Mouse (Mus musculus) hindbrain, embryonic 13.5 days (tissue): ENCODE results near the gene 2510009E07Rik. TPM values are rescaled to one million over a fixed set of nuclear protein-coding genes. Genes with fewer than 3 reads are reported as not detected.

ENCODE experiments used
- ATAC-seq: fragments of 200-750 bp; cut with Nextera tagmentation; 2 replicates; pipeline ENCODE4 v1.8.0; 2017; ENCODE audit warnings: moderate TSS enrichment; ENCODE audit not compliant: low FRiP score
- H3K27ac ChIP-seq: fragments of 300-500 bp; sonication (generic); 2 replicates; pipeline ENCODE4 v1.5.1; 2015; ENCODE audit warnings: inconsistent platforms, mild to moderate bottlenecking, moderate library complexity
- H3K27me3 ChIP-seq: fragments of 300-500 bp; sonication (generic); 2 replicates; pipeline ENCODE4 v1.6.1; 2015; ENCODE audit warnings: mild to moderate bottlenecking, inconsistent platforms
- H3K36me3 ChIP-seq: fragments of 300-500 bp; sonication (generic); 2 replicates; pipeline ENCODE4 v1.6.1; 2015; ENCODE audit warnings: mild to moderate bottlenecking, inconsistent platforms
- H3K4me1 ChIP-seq: fragments of 300-500 bp; sonication (generic); replicated peaks from 2 replicates; pipeline ENCODE4 v1.6.1; 2015; ENCODE audit warnings: inconsistent platforms
- H3K4me2 ChIP-seq: fragments of 300-500 bp; sonication (generic); 2 replicates; pipeline ENCODE4 v1.6.1; 2015; ENCODE audit warnings: inconsistent platforms, mild to moderate bottlenecking, moderate library complexity
- H3K4me3 ChIP-seq: fragments of 300-500 bp; sonication (generic); 2 replicates; pipeline ENCODE4 v1.5.1; 2015; ENCODE audit warnings: mild to moderate bottlenecking, inconsistent platforms
- H3K9ac ChIP-seq: fragments of 300-500 bp; sonication (generic); 2 replicates; pipeline ENCODE4 v1.6.1; 2015; ENCODE audit warnings: mild to moderate bottlenecking, inconsistent platforms
- H3K9me3 ChIP-seq: fragments of 300-500 bp; sonication (generic); 2 replicates; pipeline ENCODE4 v1.6.1; 2016; ENCODE audit warnings: inconsistent platforms
- WGBS: fragments of 180-500 bp; shearing (Covaris S2); methylation state at CpG from one replicate; pipeline ENCODE4 v1.1.7; 2015; 5-methylcytosine and 5-hydroxymethylcytosine counted together
- polyA plus RNA-seq: library from polyadenylated mRNA; unstranded; fragments of >200 nt; fragmentation: Nextera tagmentation; extraction: Ambion mirVana; gene quantifications from 2 replicates; pipeline ENCODE4 v1.2.1, GENCODE M21; 2015

Gene 2510009E07Rik
- polyA plus RNA-seq, 1 experiment from 2014 or later: 46.1 TPM

- H3K27ac ChIP-seq: no peak overlapping the region
- no peaks in the 10 kb centered on the region for H3K27me3 ChIP-seq
- WGBS: 79% methylated on average over 4 of the region's 4 CpGs
- no peaks in the 10 kb centered on the region for H3K4me1 ChIP-seq
- 0 out of 2 replicates have a peak, but pooled peaks cover 3% of the 10 kb centered on the region for H3K9me3 ChIP-seq
- H3K9ac ChIP-seq: no peak overlapping the region
- H3K4me3 ChIP-seq: no peak overlapping the region
- peaks cover 11% of the 10 kb centered on the region for H3K36me3 ChIP-seq
- ATAC-seq: no peak
- no peak overlapping the region for H3K4me2 ChIP-seq
Measured at GRCm38 (mm10) chr16:21671878-21672277, 22.6 kb downstream of the 2510009E07Rik start.

- WGBS: 17% methylated on average over 4 of the region's 4 CpGs
- Histone ChIP-seq H3K9me3 (0 out of 2 replicates have a peak, but pooled peaks cover 3% of the 10 kb centered on the region), H3K9ac (peak overlapping the region; percentile 53; the same call in 1 of the 2 replicates), H3K27me3 (no peaks in the 10 kb centered on the region), H3K27ac (peak overlapping the region; percentile 71), H3K4me2 (peak overlapping the region; percentile 6; the same call in 1 of the 2 replicates), H3K4me1 (peaks cover 28% of the 10 kb centered on the region), H3K36me3 (0 out of 2 replicates have a peak, but pooled peaks cover 4% of the 10 kb centered on the region), H3K4me3 (no peak overlapping the region)
- 0 out of 2 replicates have a peak, but pooled peaks have one; percentile 57 for ATAC-seq
Measured at GRCm38 (mm10) chr16:21665423-21665986, 29.0 kb downstream of the 2510009E07Rik start.

DNA sequence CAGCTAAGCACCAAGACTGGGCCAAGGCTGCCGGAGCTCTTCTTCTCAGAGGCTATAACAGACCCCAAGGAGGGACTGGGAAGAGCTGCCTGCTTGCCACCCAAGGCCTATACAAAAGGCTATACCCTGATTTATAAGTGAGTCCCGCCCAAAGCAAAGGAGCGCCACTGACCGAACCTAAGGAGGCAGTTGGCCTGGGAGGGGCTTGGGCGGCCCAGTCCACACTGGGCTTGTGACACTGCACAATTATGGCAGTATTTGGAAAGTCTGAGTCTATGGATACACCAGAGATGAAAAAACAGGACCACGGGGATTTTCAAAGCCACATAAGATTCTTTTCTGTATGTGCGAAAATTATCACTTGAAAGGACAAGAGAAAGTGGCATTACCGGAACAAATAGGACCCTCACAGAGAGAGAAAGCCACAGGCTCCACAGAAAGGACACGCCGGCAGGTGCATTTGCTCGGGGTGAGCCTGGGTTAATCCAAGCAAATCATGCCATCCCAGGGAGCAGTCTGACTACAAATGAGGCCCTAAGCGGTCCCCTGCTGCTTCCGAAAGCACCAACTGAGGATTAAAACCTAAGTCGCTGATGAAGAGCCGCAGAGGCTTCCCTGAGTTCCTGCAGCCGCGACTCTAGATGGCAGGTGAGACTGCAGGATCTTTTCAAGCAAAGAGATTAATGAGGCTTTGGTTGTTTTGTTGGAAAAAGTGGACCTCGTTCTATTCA lies 29.7 kb downstream of the 2510009E07Rik start:
- H3K4me3 ChIP-seq: peak overlapping the region; percentile 14; the same call in 1 of the 2 replicates

DNA sequence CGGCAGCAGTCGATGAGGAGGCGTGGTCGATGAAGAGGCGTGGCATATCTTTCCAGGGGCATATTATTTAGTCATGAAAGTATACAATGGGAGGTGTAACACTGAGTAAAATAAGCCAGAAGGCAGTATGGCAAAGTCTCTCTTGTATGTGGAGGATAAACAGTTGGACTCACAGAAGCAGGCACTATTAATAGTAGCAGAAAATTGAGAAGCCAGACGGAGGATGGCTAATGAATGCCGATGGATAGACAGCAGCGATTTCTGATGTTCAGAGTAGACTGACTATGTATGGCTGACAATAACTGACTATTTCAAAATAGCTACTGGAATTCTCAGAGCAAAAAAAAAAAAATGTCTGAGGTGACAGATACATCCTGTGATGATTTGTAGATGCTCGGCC lies 38.5 kb downstream of the 2510009E07Rik start:
- peaks cover 41% of the 10 kb centered on the region for H3K36me3 ChIP-seq
- no peak overlapping the region for H3K4me3 ChIP-seq
- no peaks in the 10 kb centered on the region for H3K9me3 ChIP-seq
- H3K27ac ChIP-seq: peak overlapping the region; percentile 83
- H3K9ac ChIP-seq: no peak overlapping the region
- peaks cover 24% of the 10 kb centered on the region for H3K4me1 ChIP-seq
- WGBS: 86% methylated on average over 9 of the region's 9 CpGs
- H3K4me2 ChIP-seq: no peak overlapping the region
- H3K27me3 ChIP-seq: no peaks in the 10 kb centered on the region
- ATAC-seq: no peak

More for the DNA sequence above, 29.7 kb downstream of the 2510009E07Rik start:
- Histone ChIP-seq H3K36me3 (peaks cover 6% of the 10 kb centered on the region; the same call in 1 of the 2 replicates), H3K27me3 (no peaks in the 10 kb centered on the region), H3K4me2 (peak overlapping the region; percentile 39), H3K9me3 (0 out of 2 replicates have a peak, but pooled peaks cover 3% of the 10 kb centered on the region), H3K9ac (peak overlapping the region; percentile 53; the same call in 1 of the 2 replicates), H3K4me1 (peaks cover 34% of the 10 kb centered on the region), H3K27ac (peak overlapping the region; percentile 71)
- WGBS: 7% methylated on average over 18 of the region's 18 CpGs
- peak; percentile 66 for ATAC-seq

- 34% methylated on average over 6 of the region's 6 CpGs for WGBS
- no peaks in the 10 kb centered on the region for H3K27me3 ChIP-seq
- peak overlapping the region; percentile 83 for H3K27ac ChIP-seq
- no peak overlapping the region for H3K4me2 ChIP-seq
- H3K4me3 ChIP-seq: no peak overlapping the region
- peaks cover 41% of the 10 kb centered on the region for H3K36me3 ChIP-seq
- no peaks in the 10 kb centered on the region for H3K9me3 ChIP-seq
- peaks cover 22% of the 10 kb centered on the region for H3K4me1 ChIP-seq
- 0 out of 2 replicates have a peak overlapping the region, but pooled peaks have one; percentile 8 for H3K9ac ChIP-seq
- ATAC-seq: no peak
Measured at GRCm38 (mm10) chr16:21655291-21655690, 39.2 kb downstream of the 2510009E07Rik start.

DNA sequence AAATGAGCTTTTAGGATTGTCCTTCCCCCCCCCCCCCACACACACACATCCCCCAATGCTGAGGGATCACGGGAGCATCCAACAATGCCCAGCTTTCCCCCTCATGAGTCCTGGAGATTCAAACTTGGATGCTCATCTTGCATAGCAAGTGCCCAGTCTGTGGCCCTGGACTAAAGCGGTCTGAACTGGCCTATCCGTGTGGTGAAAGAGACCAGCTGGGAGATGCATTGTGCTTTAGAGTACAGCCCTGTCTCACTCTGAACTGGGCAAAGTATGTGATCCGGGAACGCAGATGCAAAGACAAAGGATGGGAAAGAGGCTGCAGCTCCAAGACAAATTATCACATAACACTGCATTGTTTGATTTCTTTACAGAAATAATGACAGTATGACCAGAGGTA lies 40.1 kb downstream of the 2510009E07Rik start:
- peak; percentile 68 for ATAC-seq

GRCm38 (mm10) chr16:21653151-21653550 lies 41.3 kb downstream of the 2510009E07Rik start:
- ATAC-seq: peak; percentile 25; the same call in 1 of the 2 replicates

More for the DNA sequence above, 40.1 kb downstream of the 2510009E07Rik start:
- H3K4me2 ChIP-seq: no peak overlapping the region
- no peaks in the 10 kb centered on the region for H3K27me3 ChIP-seq
- no peaks in the 10 kb centered on the region for H3K9me3 ChIP-seq
- WGBS: 29% methylated on average over 5 of the region's 5 CpGs
- H3K4me1 ChIP-seq: peaks cover 18% of the 10 kb centered on the region
- peak overlapping the region; percentile 83 for H3K27ac ChIP-seq
- no peak overlapping the region for H3K9ac ChIP-seq
- no peak overlapping the region for H3K4me3 ChIP-seq
- peaks cover 35% of the 10 kb centered on the region for H3K36me3 ChIP-seq

DNA sequence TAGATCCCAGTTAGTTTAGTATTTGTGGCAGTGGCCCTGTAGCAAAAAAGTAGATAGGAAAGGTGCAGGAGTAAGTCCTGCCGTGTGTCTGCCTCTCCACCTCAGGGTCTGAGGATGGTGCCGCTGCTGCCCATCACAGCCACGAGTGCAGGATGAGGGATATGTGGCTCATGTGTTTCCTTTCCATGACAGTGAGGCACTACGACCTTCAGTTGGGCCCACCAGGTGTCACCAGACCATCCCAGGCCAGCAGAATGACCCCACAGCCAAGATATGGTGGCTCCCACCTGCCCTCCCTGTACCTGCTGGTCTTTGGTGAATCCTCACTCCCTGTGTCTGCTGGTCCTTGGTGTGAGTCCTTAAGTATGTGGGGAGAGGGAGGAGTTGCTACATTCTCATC lies 43.3 kb downstream of the 2510009E07Rik start:
- ATAC-seq: no peak
- no peak overlapping the region for H3K4me3 ChIP-seq
- H3K4me1 ChIP-seq: peaks cover 27% of the 10 kb centered on the region
- no peak overlapping the region for H3K27ac ChIP-seq
- no peaks in the 10 kb centered on the region for H3K9me3 ChIP-seq
- no peak overlapping the region for H3K4me2 ChIP-seq
- H3K27me3 ChIP-seq: no peaks in the 10 kb centered on the region
- no peak overlapping the region; the same call in 1 of the 2 replicates for H3K9ac ChIP-seq
- WGBS: 95% methylated on average over 4 of the region's 4 CpGs
- H3K36me3 ChIP-seq: peaks cover 37% of the 10 kb centered on the region

More at GRCm38 (mm10) chr16:21653151-21653550, 41.3 kb downstream of the 2510009E07Rik start:
- Histone ChIP-seq H3K27ac (no peak overlapping the region), H3K4me2 (no peak overlapping the region), H3K9ac (no peak overlapping the region), H3K4me3 (no peak overlapping the region), H3K36me3 (peaks cover 41% of the 10 kb centered on the region), H3K27me3 (no peaks in the 10 kb centered on the region), H3K4me1 (peaks cover 18% of the 10 kb centered on the region), H3K9me3 (no peaks in the 10 kb centered on the region)
- 80% methylated on average over 15 of the region's 15 CpGs for WGBS

DNA sequence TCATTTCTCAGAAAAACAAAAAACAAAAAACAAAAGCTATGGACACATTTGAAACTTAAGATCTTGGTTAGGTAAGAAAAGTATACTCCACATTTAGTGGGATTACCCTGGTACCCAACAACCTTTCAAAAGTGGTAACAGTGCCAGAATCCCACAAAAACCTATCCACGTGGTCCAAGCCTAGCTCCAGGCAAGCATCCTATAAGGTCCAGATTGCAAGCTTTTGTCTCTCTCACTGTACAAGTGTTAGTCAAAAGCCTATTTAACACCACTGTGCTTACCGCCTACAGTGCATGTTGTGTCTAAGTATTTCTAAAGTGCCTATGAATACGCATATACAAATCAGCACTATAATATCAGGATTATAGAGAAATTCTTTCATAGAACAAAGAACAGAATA lies 44.2 kb downstream of the 2510009E07Rik start:
- Histone ChIP-seq H3K9me3 (no peaks in the 10 kb centered on the region), H3K36me3 (peaks cover 37% of the 10 kb centered on the region), H3K4me1 (peaks cover 20% of the 10 kb centered on the region), H3K4me3 (no peak overlapping the region), H3K27me3 (no peaks in the 10 kb centered on the region), H3K9ac (no peak overlapping the region), H3K4me2 (no peak overlapping the region), H3K27ac (no peak overlapping the region)
- no peak for ATAC-seq
- WGBS: 84% methylated on average over 3 of the region's 3 CpGs

DNA sequence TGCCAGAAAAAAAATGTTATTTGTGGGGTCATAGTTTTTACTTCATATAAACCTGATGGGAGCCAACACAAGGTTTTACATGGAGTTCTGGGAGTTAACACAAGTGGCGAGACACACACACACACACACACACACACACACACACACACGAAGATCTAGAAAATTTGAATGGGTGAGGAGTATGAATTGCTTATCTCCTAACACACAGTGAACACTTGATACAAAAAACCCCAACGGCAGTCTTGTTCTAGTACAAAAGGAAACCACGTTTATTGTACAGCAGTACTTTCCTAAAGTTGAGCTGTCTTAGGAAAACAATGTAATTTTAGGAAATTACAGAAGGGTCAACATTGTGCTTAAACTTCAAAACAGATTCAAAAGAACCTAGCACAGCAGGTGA lies 45.7 kb downstream of the 2510009E07Rik start:
- WGBS: 85% methylated on average over 4 of the region's 4 CpGs
- Histone ChIP-seq H3K27ac (no peak overlapping the region), H3K4me1 (peaks cover 19% of the 10 kb centered on the region), H3K36me3 (peaks cover 44% of the 10 kb centered on the region), H3K4me3 (no peak overlapping the region), H3K9me3 (no peaks in the 10 kb centered on the region), H3K9ac (no peak overlapping the region), H3K27me3 (no peaks in the 10 kb centered on the region), H3K4me2 (no peak overlapping the region)
- ATAC-seq: no peak

GRCm38 (mm10) chr16:21646496-21646895 lies 48.0 kb downstream of the 2510009E07Rik start:
- H3K27me3 ChIP-seq: no peaks in the 10 kb centered on the region
- H3K9me3 ChIP-seq: no peaks in the 10 kb centered on the region
- H3K9ac ChIP-seq: no peak overlapping the region
- H3K27ac ChIP-seq: peak overlapping the region; percentile 55
- WGBS: 70% methylated on average over 3 of the region's 3 CpGs
- H3K4me2 ChIP-seq: no peak overlapping the region
- H3K36me3 ChIP-seq: peaks cover 40% of the 10 kb centered on the region
- no peak overlapping the region for H3K4me3 ChIP-seq
- no peak for ATAC-seq
- peaks cover 24% of the 10 kb centered on the region for H3K4me1 ChIP-seq

GRCm38 (mm10) chr16:21645915-21646314 lies 48.5 kb downstream of the 2510009E07Rik start:
- Histone ChIP-seq H3K27ac (no peak overlapping the region), H3K4me3 (no peak overlapping the region), H3K9me3 (no peaks in the 10 kb centered on the region), H3K4me1 (peaks cover 24% of the 10 kb centered on the region), H3K9ac (no peak overlapping the region), H3K27me3 (no peaks in the 10 kb centered on the region), H3K4me2 (no peak overlapping the region), H3K36me3 (peaks cover 38% of the 10 kb centered on the region)
- 84% methylated on average over 3 of the region's 3 CpGs for WGBS
- no peak for ATAC-seq
